Mouse (Mus musculus) adrenal gland, postnatal 36 days (tissue): ENCODE measurements around the gene Prss8. TPM values are rescaled to one million over a fixed set of nuclear protein-coding genes. Genes with fewer than 3 reads are reported as not detected.
"Not testable (repeated sequence)": the region's sequence is repeated elsewhere in the genome, so short reads cannot be mapped to it uniquely, and the experiment has no call there.

Source experiments
- DNase-seq, 2 experiments: peaks; one replicate each; pipeline ENCODE4 v3.0.0; 2021; ENCODE audit warnings: mixed read lengths in 1 of 2
- total RNA-seq, 2 experiments: library from RNA; stranded (reverse); gene quantifications; 2 replicates each; pipeline ENCODE4 v1.2.3; 2021

Gene Prss8
- total RNA-seq, 2 experiments from 2014 or later = not detected

DNA sequence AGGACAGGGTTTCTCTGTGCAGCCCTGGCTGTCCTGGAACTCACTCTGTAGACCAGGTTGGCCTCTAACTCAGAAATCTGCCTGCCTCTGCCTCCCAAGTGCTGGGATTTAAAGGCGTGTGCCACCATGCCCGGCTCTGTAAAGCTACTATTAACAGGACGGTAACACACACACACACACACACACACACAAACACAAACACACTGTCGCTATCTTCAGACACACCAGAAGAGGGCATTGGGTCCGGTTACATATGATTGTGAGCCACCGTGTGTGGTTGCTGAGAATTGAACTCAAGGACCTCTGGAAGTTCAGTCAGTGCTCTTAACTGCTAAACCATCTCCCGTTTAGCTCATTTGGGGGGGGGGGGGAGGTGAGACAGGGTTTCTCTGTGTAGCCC, 34.0 kb downstream of the Prss8 start:
- DNase-seq = not testable (repeated sequence)

DNA sequence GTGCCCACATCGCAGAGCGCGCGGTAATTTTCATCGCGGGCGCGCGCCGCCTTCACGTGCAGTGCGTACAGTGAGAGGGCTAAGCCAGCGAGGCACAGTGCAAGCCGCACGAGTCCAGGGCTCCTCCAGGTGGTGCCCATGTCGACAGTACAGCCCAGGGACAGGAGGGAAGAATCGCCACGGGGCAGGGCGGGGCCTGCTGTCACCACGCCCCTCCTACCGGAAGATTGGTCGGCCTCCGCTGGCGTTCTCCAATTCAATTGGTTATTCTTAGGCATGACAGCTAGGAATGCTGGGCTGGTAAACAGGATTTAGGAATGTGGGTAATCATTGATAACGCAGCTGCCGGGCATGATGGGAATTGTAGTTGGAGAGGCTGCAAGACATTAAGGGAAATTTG, 34.5 kb downstream of the Prss8 start, which contains the start of the genes Gm21974 and Vkorc1:
Gene Gm21974 (minus strand): TSS at position 13 of the 400 bp plus-strand sequence.
Gene Vkorc1 (minus strand): TSS at position 176 of the 400 bp plus-strand sequence.
- peak; percentile 96 to 98 for DNase-seq

DNA sequence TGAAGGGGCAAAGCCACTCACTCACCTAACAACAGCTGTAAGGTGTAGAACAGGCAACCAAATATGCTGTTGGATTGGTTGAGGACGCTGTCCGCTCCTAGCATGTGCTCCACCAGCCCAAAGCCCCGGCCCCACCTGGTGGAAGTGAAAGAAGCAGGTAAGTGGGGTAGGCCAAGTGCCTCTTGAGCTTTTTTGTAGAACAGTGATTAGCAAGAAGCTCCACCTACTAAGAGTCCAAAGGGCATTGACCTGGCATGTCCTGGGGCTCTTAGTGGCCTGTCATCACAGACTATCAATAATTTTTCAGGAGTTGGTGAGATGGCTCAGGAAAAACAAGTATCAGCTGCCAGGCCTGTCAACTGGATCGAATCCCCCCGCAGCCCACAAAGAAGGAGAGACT, 35.4 kb downstream of the Prss8 start:
- no peak for DNase-seq

DNA sequence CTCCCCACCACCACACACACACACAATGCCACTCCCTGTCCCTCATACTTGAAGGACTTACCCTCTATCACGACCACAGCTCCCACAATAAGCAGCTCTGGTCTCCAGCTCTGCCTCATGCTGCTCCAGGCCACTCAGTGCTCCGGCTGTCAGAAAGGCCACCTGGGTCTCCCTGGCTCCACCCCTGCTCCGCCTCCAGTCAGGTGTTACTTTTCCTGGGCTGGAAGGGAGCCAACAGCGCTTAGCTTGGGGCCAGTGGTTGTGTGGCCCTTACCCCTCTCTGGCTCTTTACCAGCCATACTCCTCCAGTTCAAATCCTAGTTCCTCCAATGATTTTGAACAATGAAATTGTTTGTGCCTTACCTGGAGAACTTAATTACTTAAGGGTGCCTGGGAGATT, 39.1 kb downstream of the Prss8 start, which contains the start of gene Prss53:
Gene Prss53 (minus strand): TSS at position 173 of the 400 bp plus-strand sequence.
- DNase-seq = no peak

DNA sequence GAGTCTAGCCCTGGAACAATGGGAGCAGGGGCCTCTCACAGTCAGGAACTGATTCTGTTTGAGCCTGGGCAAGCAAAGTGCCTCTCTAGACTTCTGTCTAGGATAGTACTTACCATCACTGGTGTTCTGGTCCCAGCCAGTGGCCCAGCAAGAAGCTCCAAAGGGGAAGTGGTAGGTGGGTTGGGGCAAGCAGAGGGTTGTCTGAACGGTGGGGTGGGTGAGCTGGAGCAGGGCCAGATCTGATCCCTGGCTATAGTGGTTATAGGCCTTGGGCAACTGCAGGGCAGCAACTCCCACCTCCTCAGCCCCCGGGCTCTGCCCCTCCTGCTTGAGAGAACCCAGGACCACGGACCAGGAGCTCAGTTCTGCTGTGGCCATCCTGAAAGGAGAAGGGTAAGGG, 41.1 kb downstream of the Prss8 start:
- no peak for DNase-seq

DNA sequence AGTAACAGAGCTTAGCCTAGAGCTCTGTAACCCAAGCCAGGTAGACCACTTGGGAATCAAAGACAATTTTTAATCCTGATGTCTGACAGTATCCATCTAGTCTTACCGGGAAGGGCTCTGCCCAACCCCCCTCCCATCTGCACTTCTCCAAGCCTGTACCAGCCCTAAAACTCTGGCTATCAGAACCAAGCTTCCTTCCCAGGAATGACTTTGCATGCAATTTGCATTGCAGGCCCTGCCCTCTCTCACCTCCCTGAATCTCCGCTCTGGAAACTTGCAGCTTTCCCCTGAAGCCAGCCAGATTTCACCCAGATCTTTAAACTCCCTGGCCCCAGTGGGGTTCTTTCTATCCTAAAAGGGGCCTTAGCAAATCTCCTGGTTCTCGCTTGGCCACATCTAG, 42.1 kb downstream of the Prss8 start:
- DNase-seq = no peak

DNA sequence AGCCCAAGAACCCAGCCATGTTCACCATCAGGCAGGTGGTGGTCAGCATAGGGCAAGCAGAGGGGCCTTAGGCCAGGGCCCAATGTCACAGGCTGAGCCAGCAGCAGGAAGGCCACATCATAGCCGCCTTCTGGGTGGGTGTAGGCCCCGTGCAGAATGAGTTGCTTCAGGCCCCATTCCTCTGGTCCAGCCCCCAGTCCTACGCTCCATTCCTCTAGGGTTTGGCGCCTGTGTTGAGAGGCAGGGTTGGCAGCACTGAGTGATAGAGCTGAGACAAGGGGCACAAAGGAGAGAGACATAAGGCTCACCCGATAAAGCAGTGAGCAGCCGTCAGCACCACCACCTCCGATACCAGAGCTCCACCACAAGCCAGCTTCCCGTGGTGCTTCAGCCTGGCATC, 42.7 kb downstream of the Prss8 start:
- DNase-seq = no peak

DNA sequence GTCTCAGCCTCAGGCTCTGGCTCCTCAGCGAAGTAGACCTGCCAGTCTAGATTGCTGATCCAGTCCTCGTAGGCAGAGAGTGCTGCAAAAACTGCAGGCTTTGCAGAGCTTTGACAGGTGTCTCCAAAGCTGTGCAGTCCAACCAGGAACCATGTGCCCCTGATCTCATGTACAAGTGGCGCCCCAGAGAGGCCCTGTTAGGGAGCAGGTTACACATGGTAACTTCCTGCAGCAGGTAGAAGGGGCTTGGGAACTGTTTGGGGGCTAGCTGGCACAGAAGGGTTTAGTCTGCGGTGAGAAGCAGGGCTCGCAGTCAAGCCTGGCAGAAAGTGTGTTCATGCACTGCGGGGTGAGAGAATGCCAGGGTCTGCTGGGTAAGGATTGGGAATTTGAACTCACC, 43.4 kb downstream of the Prss8 start:
- no peak for DNase-seq

DNA sequence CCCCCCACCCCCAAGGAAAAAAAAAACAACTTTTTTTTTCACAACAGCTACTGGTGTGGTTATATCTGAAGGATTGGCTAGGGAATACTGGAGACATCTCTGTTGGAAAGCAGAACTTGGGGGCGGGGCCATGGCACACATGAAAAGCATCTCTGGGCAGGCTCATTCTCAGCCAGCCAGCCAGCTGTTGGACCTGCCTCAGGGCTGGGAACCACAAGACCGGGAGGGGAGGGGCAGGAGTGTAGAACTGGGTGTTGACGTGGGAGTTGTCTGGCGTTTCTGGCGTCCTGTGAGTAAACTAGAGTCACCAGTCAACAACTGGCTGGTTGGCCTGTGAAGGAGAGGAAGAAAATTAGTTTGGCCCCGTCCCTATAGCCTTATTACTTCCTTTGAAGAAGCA, 44.0 kb downstream of the Prss8 start:
- DNase-seq = peak; percentile 23 to 49

DNA sequence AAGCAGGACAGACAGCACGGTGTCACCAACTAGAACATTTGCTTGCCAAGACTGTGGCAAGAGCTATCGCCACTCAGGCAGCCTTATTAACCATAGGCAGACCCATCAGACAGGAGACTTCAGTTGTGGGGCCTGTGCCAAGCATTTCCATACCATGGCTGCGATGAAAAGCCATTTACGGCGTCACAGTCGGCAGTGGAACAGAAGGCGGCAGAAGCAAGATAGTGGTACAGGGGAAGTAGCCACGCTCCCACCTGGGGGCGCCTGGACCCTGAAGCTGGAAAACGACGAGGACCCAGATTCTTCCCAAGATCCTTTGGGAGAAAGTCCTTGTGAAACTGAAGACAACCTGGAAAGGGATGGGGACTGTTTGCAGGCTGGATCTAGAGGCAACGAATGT, 49.5 kb downstream of the Prss8 start:
- no peak for DNase-seq

DNA sequence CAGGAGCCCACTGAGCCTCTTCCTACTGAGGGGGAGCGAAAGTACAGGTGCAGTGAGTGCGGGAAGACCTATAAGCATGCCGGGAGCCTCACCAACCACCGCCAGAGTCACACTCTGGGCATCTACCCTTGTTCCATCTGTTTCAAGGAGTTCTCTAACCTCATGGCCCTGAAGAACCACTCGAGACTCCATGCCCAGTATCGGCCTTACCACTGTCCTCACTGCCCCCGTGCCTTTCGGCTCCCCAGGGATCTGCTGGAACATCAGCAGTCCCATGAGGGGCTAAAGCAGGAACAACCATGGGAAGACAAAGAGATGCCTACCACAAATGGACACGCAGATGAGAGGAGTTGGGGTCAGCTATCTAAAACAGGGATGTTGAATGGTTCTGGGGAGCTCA, 50.6 kb downstream of the Prss8 start:
- DNase-seq = no peak

DNA sequence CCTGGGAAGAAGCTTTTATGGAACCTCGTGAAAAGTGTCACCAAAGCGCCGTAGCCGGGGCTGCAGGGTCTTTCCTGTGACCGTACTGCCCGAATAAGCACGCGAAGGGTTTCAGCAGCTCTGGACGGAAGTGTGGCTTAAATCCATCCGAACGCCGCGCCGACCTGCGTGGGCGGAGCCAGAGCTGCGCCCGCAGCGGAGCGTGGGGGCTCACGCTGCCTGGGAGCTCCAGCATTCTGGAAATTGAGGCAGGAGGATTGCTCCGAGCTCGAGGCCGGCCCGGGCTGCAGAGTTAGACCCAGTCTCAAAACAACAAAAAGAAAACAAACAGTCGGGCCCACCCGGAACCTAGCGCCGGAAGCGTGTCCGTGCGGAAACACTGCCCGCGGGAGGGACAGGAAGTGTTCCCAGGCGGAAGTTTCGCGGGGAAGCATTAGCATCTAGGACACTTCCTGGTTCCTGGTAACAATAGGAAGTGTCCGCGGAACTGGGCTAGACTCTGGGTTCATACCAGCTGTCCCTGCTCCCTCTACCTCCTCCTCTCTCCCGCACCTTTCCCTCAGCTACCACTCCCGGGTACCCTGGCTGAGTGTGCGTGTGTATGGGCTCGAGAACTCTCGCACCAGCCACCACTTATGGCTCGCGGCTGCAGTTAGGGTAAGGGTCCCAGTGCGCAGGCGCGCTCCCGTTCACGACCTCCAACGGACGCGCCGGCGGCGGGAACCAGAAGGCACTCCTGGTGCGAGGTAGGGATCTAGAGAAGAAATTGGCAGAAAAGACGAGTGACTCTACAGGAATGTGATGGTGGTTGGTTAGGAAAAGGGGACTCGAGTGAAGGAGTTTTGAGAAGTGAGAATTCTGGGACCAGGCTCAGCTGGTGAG, 53.2 kb downstream of the Prss8 start, which contains the start of gene Zfp668:
Gene Zfp668 (minus strand): TSS at position 362 of the 882 bp plus-strand sequence.
- DNase-seq = peak; percentile 89 to 90

DNA sequence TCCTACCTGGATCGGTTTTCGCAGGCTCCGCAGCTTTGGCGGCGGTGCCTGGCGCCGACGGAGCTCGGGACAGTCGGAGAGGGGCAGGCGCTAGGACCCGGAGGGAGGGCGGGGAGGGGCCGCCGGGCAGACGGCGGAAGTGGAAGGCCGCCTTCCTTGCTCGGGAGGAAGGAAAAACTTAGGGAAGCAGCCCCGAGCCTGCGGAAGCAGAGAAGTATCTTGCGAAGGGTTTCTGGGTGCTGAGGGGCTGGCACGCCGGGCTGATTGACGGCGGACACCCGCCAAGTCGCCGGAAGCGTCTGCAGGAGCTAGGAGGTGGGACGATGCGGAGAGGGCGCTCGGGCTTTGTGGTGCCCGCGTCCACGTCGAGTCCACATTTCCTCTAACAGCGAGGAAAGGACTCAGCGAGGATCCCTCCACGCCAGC, 53.9 kb downstream of the Prss8 start, which contains the start of gene Zfp646:
Gene Zfp646 (plus strand): TSS at position 181 of the 426 bp plus-strand sequence.
- peak; percentile 81 to 87 for DNase-seq

Other genes starting within 250 kb of the Prss8 start
- gene Bcl7c, start 221.2 kb downstream of the Prss8 start, total RNA-seq = 100 to 1,000 TPM in 1 of 2 experiments, 10 to 100 TPM in 1; 63.6 to 103 TPM
- gene Ctf1, start 217.4 kb downstream of the Prss8 start, total RNA-seq = 1 to 10 TPM; 3.2 to 4.2 TPM
- gene Ctf2, start 197.9 kb downstream of the Prss8 start, total RNA-seq = not detected
- 10 to 100 TPM; 13.1 to 13.7 TPM for gene Fbxl19, start 185.6 kb downstream of the Prss8 start, total RNA-seq
- 10 to 100 TPM; 27.7 to 36.3 TPM for gene Orai3, start 160.3 kb downstream of the Prss8 start, total RNA-seq
- 10 to 100 TPM; 36.0 TPM for gene Setd1a, start 153.4 kb downstream of the Prss8 start, total RNA-seq
- gene Gm49388, start 144.5 kb downstream of the Prss8 start, total RNA-seq = 1 to 10 TPM; 4.1 to 6.6 TPM
- 10 to 100 TPM; 30.0 to 53.3 TPM for gene Hsd3b7, start 129.5 kb downstream of the Prss8 start, total RNA-seq
- 100 to 1,000 TPM in 1 of 2 experiments, 10 to 100 TPM in 1; 92.5 to 108 TPM for gene Stx4a, start 105.8 kb downstream of the Prss8 start, total RNA-seq
- gene Stx1b, start 105.6 kb downstream of the Prss8 start, total RNA-seq = 1 to 10 TPM; 4.4 to 4.5 TPM
- 10 to 100 TPM; 30.0 to 31.2 TPM for gene Zfp646, start 53.9 kb downstream of the Prss8 start, total RNA-seq
- gene Zfp668, start 53.3 kb downstream of the Prss8 start, total RNA-seq = 1 to 10 TPM; 6.3 to 7.7 TPM
- gene Prss53, start 39.1 kb downstream of the Prss8 start, total RNA-seq = 1 to 10 TPM in 1 of 2 experiments, under 1 TPM in 1; 0.49 to 1.7 TPM
- not detected for gene Gm21974, start 34.6 kb downstream of the Prss8 start, total RNA-seq
- gene Vkorc1, start 34.5 kb downstream of the Prss8 start, total RNA-seq = 10 to 100 TPM; 61.5 to 65.8 TPM
- gene Bckdk, start 26.0 kb downstream of the Prss8 start, total RNA-seq = 100 to 1,000 TPM; 101 to 115 TPM
- gene Kat8, start 17.6 kb downstream of the Prss8 start, total RNA-seq = 10 to 100 TPM; 25.9 to 27.9 TPM
- 10 to 100 TPM in 1 of 2 experiments, 1 to 10 TPM in 1; 6.7 to 10.7 TPM for gene Prss36, start 16.6 kb upstream of the Prss8 start, total RNA-seq
- gene Fus, start 37.4 kb upstream of the Prss8 start, total RNA-seq = 100 to 1,000 TPM; 170 to 229 TPM
- 1 to 10 TPM; 3.6 to 5.4 TPM for gene Pycard, start 63.8 kb upstream of the Prss8 start, total RNA-seq
- under 1 TPM in 1 of 2 experiments, not detected in 1; 0.20 TPM for gene Trim72, start 73.8 kb upstream of the Prss8 start, total RNA-seq
- 1 to 10 TPM; 4.4 to 7.8 TPM for gene Itgam, start 132.5 kb upstream of the Prss8 start, total RNA-seq
- gene Gm49368, start 132.6 kb upstream of the Prss8 start, total RNA-seq = not detected
- gene Itgax, start 199.4 kb upstream of the Prss8 start, total RNA-seq = 1 to 10 TPM in 1 of 2 experiments, under 1 TPM in 1; 0.89 to 2.9 TPM
- gene Itgad, start 224.3 kb upstream of the Prss8 start, total RNA-seq = under 1 TPM in 1 of 2 experiments, not detected in 1; 0.13 TPM